In the genomic region with DNA sequence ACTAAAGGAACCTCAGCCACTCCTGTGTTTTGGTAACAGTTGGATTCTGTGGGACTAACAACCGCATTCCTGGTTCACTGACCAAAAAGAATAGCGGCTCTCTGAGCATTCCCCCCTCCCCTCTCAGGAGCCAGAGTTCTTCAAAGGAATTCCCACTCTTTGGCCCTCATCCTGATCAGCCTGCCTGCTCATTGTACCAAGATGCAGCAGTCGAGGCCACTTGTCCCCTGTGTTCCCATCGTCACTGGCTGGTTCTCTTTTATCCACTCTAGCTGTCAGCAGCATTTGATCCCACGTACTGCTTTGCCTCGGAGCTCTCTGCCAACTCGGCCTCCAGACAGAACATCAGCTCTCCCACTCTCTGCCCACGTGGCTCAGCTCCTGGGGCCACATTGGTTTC, we compare ENCODE assay signal across 11 mouse cellular contexts. TPM values are rescaled to one million over a fixed set of nuclear protein-coding genes. Genes with fewer than 3 reads are reported as not detected.
DNase-seq lines count a peak whose midpoint lies in the region; ATAC-seq lines count a peak whose summit lies in the region.
"Had no signal": no experiment of that assay in that cellular context is flagged by ENCODE, and none has a peak within 500 bp of the region (broad histone marks: within the 10 kb centered on the region; RNA-seq: fewer than 3 reads in every experiment).

No protein-coding gene starts in this region.

- no peaks in the 10 kb centered on the region for H3K36me3 ChIP-seq in embryonic facial prominence, embryonic 10.5 days (replicated peaks)
- H3K36me3 ChIP-seq in hindbrain, embryonic 16.5 days (ENCODE audit: control insufficient read depth, insufficient read depth, low read length): no peaks in the 10 kb centered on the region
- no peaks in the 10 kb centered on the region for H3K36me3 ChIP-seq in limb, embryonic 10.5 days
- H3K36me3 ChIP-seq: heart, embryonic 15.5 days; lung, embryonic 15.5 days had no signal

- peaks cover 7% of the 10 kb centered on the region; the same call in 1 of the 2 replicates for H3K4me1 ChIP-seq in embryonic facial prominence, embryonic 10.5 days
- peaks cover 4% of the 10 kb centered on the region; the same call in 1 of the 2 replicates for H3K4me1 ChIP-seq in hindbrain, embryonic 16.5 days (ENCODE audit: control insufficient read depth, insufficient read depth, low read depth, low read length)
- no peaks in the 10 kb centered on the region for H3K4me1 ChIP-seq in limb, embryonic 10.5 days
- H3K4me1 ChIP-seq: lung, embryonic 15.5 days had no signal

- H3K27me3 ChIP-seq in embryonic facial prominence, embryonic 10.5 days (replicated peaks; ENCODE audit: low read depth, poor library complexity, severe bottlenecking): no peaks in the 10 kb centered on the region
- no peaks in the 10 kb centered on the region for H3K27me3 ChIP-seq in hindbrain, embryonic 16.5 days (replicated peaks; ENCODE audit: control insufficient read depth, insufficient read depth, low read length)
- H3K27me3 ChIP-seq in limb, embryonic 10.5 days (ENCODE audit: low read depth, poor library complexity, severe bottlenecking): no peaks in the 10 kb centered on the region
- H3K27me3 ChIP-seq: heart, embryonic 15.5 days; lung, embryonic 15.5 days had no signal

- DNase-seq in layer of hippocampus, adult 9-11 months: peak; percentile 6
- DNase-seq in layer of hippocampus, postnatal 10 days (ENCODE audit: low spot score in 2 of 2): no peak
- peak; percentile 46 for DNase-seq in brain, adult 2 months (ENCODE audit: low read depth, low spot score)
- peak; percentile 19 for DNase-seq in embryonic facial prominence, embryonic 10.5 days (ENCODE audit: low spot score)
- no peak for DNase-seq in thymus, postnatal 4 days
- no peak for DNase-seq in limb, embryonic 10.5 days (ENCODE audit: low spot score)
- no peak for DNase-seq in layer of hippocampus, postnatal 25 days (ENCODE audit: extremely low spot score in 1 of 2, low spot score in 1 of 2)

- no peaks in the 10 kb centered on the region for H3K9me3 ChIP-seq in embryonic facial prominence, embryonic 10.5 days
- no peaks in the 10 kb centered on the region for H3K9me3 ChIP-seq in hindbrain, embryonic 16.5 days (ENCODE audit: control insufficient read depth, low read length)
- no peaks in the 10 kb centered on the region for H3K9me3 ChIP-seq in limb, embryonic 10.5 days (replicated peaks)
- H3K9me3 ChIP-seq: heart, embryonic 15.5 days; lung, embryonic 15.5 days had no signal

- H3K4me2 ChIP-seq in hindbrain, embryonic 16.5 days (ENCODE audit: low read length): no peak overlapping the region
- H3K4me2 ChIP-seq: heart, embryonic 15.5 days; lung, embryonic 15.5 days had no signal

- WGBS in embryonic facial prominence, embryonic 10.5 days: 30% methylated on average over 8 of the region's 8 CpGs
- WGBS in hindbrain, embryonic 16.5 days: 10% methylated on average over 8 of the region's 8 CpGs
- WGBS in limb, embryonic 10.5 days: 69% methylated on average over 8 of the region's 8 CpGs

- no peak overlapping the region for H3K4me3 ChIP-seq in embryonic facial prominence, embryonic 10.5 days
- H3K4me3 ChIP-seq in hindbrain, embryonic 16.5 days (ENCODE audit: low read length): no peak overlapping the region
- no peak overlapping the region for H3K4me3 ChIP-seq in limb, embryonic 10.5 days
- H3K4me3 ChIP-seq: heart, embryonic 15.5 days; lung, embryonic 15.5 days had no signal

- H3K9ac ChIP-seq in hindbrain, embryonic 16.5 days (ENCODE audit: low read depth, low read length): no peak overlapping the region
- H3K9ac ChIP-seq: heart, embryonic 15.5 days; lung, embryonic 15.5 days had no signal

- peak; percentile 48; the same call in 1 of the 2 replicates for ATAC-seq in hindbrain, embryonic 16.5 days

- H3K27ac ChIP-seq in embryonic facial prominence, embryonic 10.5 days (replicated peaks): no peak overlapping the region
- no peak overlapping the region for H3K27ac ChIP-seq in hindbrain, embryonic 16.5 days (ENCODE audit: low read depth, low read length)
- no peak overlapping the region for H3K27ac ChIP-seq in limb, embryonic 10.5 days
- H3K27ac ChIP-seq: heart, embryonic 15.5 days; lung, embryonic 15.5 days had no signal

RNA-seq across cellular contexts. Expression of a gene that starts 41.3 kb away (rescaled TPM):
- total RNA-seq in layer of hippocampus, postnatal 10 days (2021): under 1 TPM in 1 of 2 experiments, not detected in 1; 0.25 TPM
- 0.05 TPM in 1 of 2 replicates, not detected in the other for polyA plus RNA-seq in embryonic facial prominence, embryonic 10.5 days (2016; fragmentation: Nextera tagmentation; extraction: Ambion mirVana)
- polyA plus RNA-seq in hindbrain, embryonic 16.5 days (2015; fragmentation: Nextera tagmentation; extraction: Ambion mirVana): 0.06 and 0.37 TPM in 2 replicates
- polyA plus RNA-seq in limb, embryonic 10.5 days (2016; fragmentation: Nextera tagmentation; extraction: Ambion mirVana): not detected in 2 replicates
- not detected for total RNA-seq in layer of hippocampus, postnatal 25 days (2021)
- total RNA-seq: common myeloid progenitor, adult 5-6 weeks had no signal

Comparison
In these comparisons a context has a peak if more than half of its experiments do, and no peak if none do; other contexts are left out.
1. DNase-seq: peak in layer of hippocampus, adult 9-11 months (single experiment), brain, adult 2 months (single experiment) and embryonic facial prominence, embryonic 10.5 days (single experiment); none in layer of hippocampus, postnatal 10 days (0 of 2), thymus, postnatal 4 days (single experiment), limb, embryonic 10.5 days (single experiment) and layer of hippocampus, postnatal 25 days (0 of 2).